Mouse (Mus musculus): ENCODE data around the gene Slc13a1. TPM values are rescaled to one million over a fixed set of nuclear protein-coding genes. Genes with fewer than 3 reads are reported as not detected.

The Slc13a1 gene
- polyA plus RNA-seq, 1 experiment from 2014 or later: 0.09 TPM

DNA sequence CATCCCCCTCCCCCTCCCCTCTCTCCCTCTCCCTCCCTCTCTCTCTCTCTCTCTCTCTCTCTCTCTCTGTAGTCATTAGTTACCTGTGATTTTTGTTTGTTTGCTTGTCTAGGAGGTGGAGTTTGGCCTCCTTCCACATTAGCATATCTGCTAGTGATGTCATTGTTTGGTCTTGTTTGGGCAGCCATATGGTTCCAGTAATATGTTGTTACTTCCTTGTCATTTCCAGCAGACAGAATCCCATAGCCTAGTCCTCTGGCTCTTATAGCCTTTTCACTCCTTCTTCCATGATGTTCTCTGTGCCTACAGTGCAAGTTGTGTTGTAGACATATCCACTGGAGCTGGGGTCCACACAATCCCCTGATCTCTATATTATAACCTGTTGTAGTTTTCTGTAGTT lies 6.1 kb upstream of the Slc13a1 start:
- no peaks in the 10 kb centered on the region for H3K4me1 ChIP-seq (ENCODE audit: control insufficient read depth, insufficient read depth, low read length)
- no peak overlapping the region for H3K4me2 ChIP-seq (ENCODE audit: low read length)
- ATAC-seq: peak; percentile 67
- DNase-seq (ENCODE audit: low spot score): peak; percentile 39
- no peak overlapping the region for H3K4me3 ChIP-seq (ENCODE audit: low read depth, low read length)
- no peaks in the 10 kb centered on the region for H3K36me3 ChIP-seq (ENCODE audit: control insufficient read depth, insufficient read depth, low read length)
- no peak overlapping the region for H3K27ac ChIP-seq (ENCODE audit: low read depth, low read length)
- no peaks in the 10 kb centered on the region for H3K9me3 ChIP-seq (replicated peaks; ENCODE audit: control insufficient read depth, low read length)
- no peak overlapping the region for H3K9ac ChIP-seq (ENCODE audit: low read length)
- H3K27me3 ChIP-seq (replicated peaks; ENCODE audit: control insufficient read depth, insufficient read depth, low read length): no peaks in the 10 kb centered on the region

DNA sequence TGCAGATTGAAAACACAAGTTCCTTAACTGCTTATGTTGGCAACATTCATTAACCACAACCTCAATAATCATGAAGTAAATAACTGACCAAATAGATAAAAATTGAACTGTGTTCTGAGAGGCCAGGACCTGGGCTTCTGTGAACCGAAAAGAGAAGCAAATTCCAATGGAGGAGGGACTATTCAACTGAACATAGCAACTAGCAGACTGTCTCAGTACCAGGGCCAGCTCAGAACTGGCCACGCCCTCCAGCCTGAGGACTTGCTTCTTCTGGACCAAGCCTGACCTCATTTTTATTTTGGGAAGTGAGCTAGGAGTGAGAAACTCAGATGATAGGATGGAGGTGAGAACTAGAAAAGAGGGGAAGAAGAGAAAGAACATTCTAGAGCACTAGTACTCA lies 4.8 kb upstream of the Slc13a1 start:
- H3K27me3 ChIP-seq (replicated peaks; ENCODE audit: control insufficient read depth, insufficient read depth, low read length): no peaks in the 10 kb centered on the region
- no peaks in the 10 kb centered on the region for H3K36me3 ChIP-seq (ENCODE audit: control insufficient read depth, insufficient read depth, low read length)
- H3K4me3 ChIP-seq (ENCODE audit: low read depth, low read length): no peak overlapping the region
- H3K9me3 ChIP-seq (replicated peaks; ENCODE audit: control insufficient read depth, low read length): no peaks in the 10 kb centered on the region
- H3K4me2 ChIP-seq (ENCODE audit: low read length): no peak overlapping the region
- no peak for ATAC-seq
- H3K4me1 ChIP-seq (ENCODE audit: control insufficient read depth, insufficient read depth, low read length): no peaks in the 10 kb centered on the region
- WGBS: 63% methylated on average over 2 of the region's 2 CpGs
- no peak overlapping the region for H3K27ac ChIP-seq (ENCODE audit: low read depth, low read length)
- no peak overlapping the region for H3K9ac ChIP-seq (ENCODE audit: low read length)
- DNase-seq (ENCODE audit: low spot score): no peak

DNA sequence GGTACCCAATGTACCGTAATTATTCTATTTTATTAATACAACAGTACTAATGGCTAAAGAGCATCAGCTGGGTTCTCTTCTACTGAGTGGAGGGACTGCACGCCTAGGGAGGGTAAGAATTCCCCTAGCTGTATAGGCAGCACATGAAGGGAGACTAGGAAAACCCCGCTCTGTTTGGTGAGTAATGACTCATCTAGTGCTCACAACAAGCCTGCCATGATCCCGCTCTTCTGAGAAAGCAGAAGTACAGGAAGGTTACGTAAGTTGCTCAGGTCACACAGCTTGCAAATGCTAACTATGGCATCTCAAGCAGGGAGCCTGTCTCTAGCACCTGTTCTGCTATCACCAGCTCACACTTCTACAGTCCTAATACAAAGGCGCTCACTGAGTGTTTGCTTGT lies 1.1 kb downstream of the Slc13a1 start:
- H3K4me2 ChIP-seq (ENCODE audit: low read length): no peak overlapping the region
- no peaks in the 10 kb centered on the region for H3K4me1 ChIP-seq (ENCODE audit: control insufficient read depth, insufficient read depth, low read length)
- H3K4me3 ChIP-seq (ENCODE audit: low read depth, low read length): no peak overlapping the region
- H3K36me3 ChIP-seq (ENCODE audit: control insufficient read depth, insufficient read depth, low read length): no peaks in the 10 kb centered on the region
- no peak for DNase-seq (ENCODE audit: low spot score)
- no peak overlapping the region for H3K9ac ChIP-seq (ENCODE audit: low read length)
- 92% methylated on average over 6 of the region's 6 CpGs for WGBS
- H3K9me3 ChIP-seq (replicated peaks; ENCODE audit: control insufficient read depth, low read length): no peaks in the 10 kb centered on the region
- no peak for ATAC-seq
- no peaks in the 10 kb centered on the region for H3K27me3 ChIP-seq (replicated peaks; ENCODE audit: control insufficient read depth, insufficient read depth, low read length)
- no peak overlapping the region for H3K27ac ChIP-seq (ENCODE audit: low read depth, low read length)

DNA sequence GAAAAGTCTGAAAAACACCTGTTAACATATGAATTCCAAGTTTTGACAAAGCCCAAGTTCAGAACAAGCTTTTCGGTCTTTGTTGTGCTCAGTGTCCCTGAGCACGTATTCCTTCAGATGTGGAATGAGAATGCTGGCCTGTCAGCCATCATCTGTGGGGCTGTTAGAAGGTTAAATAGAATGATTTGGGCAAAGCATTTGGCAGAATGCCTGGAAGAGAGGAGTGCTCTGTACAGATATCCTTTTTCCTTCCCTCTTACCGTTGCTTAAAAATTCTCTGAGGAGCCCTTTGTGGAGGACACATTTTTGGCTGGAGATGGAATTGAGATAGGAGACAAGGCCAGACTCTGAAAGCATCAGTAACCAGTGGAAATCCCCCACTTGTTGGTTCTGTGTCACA lies 2.6 kb downstream of the Slc13a1 start:
- H3K4me3 ChIP-seq (ENCODE audit: low read depth, low read length): no peak overlapping the region
- WGBS: 33% methylated on average over 3 of the region's 3 CpGs
- peak; percentile 65; the same call in 1 of the 2 replicates for ATAC-seq
- no peak overlapping the region for H3K9ac ChIP-seq (ENCODE audit: low read length)
- peak; percentile 65 for DNase-seq (ENCODE audit: low spot score)
- no peak overlapping the region for H3K4me2 ChIP-seq (ENCODE audit: low read length)
- H3K27me3 ChIP-seq (replicated peaks; ENCODE audit: control insufficient read depth, insufficient read depth, low read length): no peaks in the 10 kb centered on the region
- H3K27ac ChIP-seq (ENCODE audit: low read depth, low read length): no peak overlapping the region
- H3K36me3 ChIP-seq (ENCODE audit: control insufficient read depth, insufficient read depth, low read length): no peaks in the 10 kb centered on the region
- H3K9me3 ChIP-seq (replicated peaks; ENCODE audit: control insufficient read depth, low read length): no peaks in the 10 kb centered on the region
- no peaks in the 10 kb centered on the region for H3K4me1 ChIP-seq (ENCODE audit: control insufficient read depth, insufficient read depth, low read length)

DNA sequence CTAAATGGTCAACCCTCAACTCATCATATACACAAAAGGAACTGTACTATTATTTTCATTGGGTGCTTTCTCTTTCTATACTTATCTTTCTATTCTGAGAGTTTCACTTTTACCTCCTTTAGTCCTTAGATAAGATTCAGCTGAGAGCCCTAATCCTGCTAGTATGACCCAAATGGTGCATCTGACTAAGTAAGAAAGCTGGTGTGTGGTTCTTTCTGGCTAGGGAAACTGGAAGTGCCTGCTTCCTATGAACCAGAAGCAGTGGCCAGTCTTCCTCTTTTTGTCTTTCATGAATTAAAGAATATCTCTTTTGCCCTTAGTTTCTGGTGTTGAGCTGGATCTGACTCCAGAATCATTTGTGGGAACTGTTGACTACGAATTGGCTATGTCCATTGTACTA lies 8.1 kb downstream of the Slc13a1 start:
- no peaks in the 10 kb centered on the region for H3K36me3 ChIP-seq (ENCODE audit: control insufficient read depth, insufficient read depth, low read length)
- H3K27me3 ChIP-seq (replicated peaks; ENCODE audit: control insufficient read depth, insufficient read depth, low read length): no peaks in the 10 kb centered on the region
- no peak overlapping the region for H3K27ac ChIP-seq (ENCODE audit: low read depth, low read length)
- no peak overlapping the region for H3K4me3 ChIP-seq (ENCODE audit: low read depth, low read length)
- ATAC-seq (no peak), DNase-seq (ENCODE audit: low spot score) (no peak)
- H3K4me2 ChIP-seq (ENCODE audit: low read length): no peak overlapping the region
- H3K4me1 ChIP-seq (ENCODE audit: control insufficient read depth, insufficient read depth, low read length): no peaks in the 10 kb centered on the region
- 54% methylated on average over 1 of the region's 1 CpGs for WGBS
- no peaks in the 10 kb centered on the region for H3K9me3 ChIP-seq (replicated peaks; ENCODE audit: control insufficient read depth, low read length)
- no peak overlapping the region for H3K9ac ChIP-seq (ENCODE audit: low read length)

DNA sequence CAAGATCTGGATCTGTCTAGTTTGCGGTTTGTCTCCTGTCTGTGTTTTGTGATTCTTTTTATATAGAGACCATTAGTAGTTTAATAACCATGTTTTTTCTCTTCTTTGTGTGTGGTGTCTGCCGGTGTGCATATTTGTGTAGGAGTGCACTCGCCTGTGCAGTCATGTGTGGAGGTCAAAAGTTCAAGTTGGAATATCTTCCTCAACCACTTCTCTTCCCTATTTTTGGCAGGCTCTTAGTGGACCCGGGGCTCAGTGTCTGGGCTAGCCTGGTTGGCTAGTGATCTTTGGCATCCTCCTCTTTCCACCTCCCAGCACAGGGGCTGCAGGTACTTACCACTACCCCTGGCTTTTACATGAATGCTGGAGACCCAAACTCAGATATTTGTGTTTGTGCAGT lies 13.0 kb downstream of the Slc13a1 start:
- Histone ChIP-seq H3K4me3 (ENCODE audit: low read depth, low read length) (no peak overlapping the region), H3K27me3 (replicated peaks; ENCODE audit: control insufficient read depth, insufficient read depth, low read length) (no peaks in the 10 kb centered on the region), H3K36me3 (ENCODE audit: control insufficient read depth, insufficient read depth, low read length) (no peaks in the 10 kb centered on the region), H3K27ac (ENCODE audit: low read depth, low read length) (no peak overlapping the region), H3K9ac (ENCODE audit: low read length) (no peak overlapping the region), H3K4me1 (ENCODE audit: control insufficient read depth, insufficient read depth, low read length) (no peaks in the 10 kb centered on the region), H3K9me3 (replicated peaks; ENCODE audit: control insufficient read depth, low read length) (no peaks in the 10 kb centered on the region), H3K4me2 (ENCODE audit: low read length) (no peak overlapping the region)
- DNase-seq (ENCODE audit: low spot score): no peak
- WGBS: 78% methylated on average over 4 of the region's 4 CpGs
- no peak for ATAC-seq

DNA sequence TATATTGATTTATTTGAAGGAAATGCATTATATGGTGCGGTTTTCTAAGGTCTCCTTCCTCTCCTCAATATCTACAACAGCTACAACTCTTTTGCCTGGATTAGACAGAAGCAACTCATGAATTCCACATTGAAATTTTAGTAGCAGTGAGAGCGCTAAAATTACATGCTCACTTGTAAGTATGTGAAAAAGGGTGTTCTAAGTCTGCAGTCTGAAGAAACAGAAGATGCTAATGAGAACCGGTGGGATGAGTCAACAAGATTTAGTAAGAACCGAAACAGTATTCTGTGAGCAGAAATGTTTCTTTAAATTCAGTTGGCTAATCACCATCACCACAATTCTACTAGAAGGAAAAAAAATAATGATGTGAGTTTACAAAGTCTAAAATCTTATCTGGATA lies 34.9 kb downstream of the Slc13a1 start:
- Histone ChIP-seq H3K4me1 (ENCODE audit: control insufficient read depth, insufficient read depth, low read length) (no peaks in the 10 kb centered on the region), H3K9me3 (replicated peaks; ENCODE audit: control insufficient read depth, low read length) (no peaks in the 10 kb centered on the region), H3K27ac (ENCODE audit: low read depth, low read length) (no peak overlapping the region), H3K36me3 (ENCODE audit: control insufficient read depth, insufficient read depth, low read length) (no peaks in the 10 kb centered on the region), H3K4me3 (ENCODE audit: low read depth, low read length) (no peak overlapping the region), H3K9ac (ENCODE audit: low read length) (no peak overlapping the region), H3K27me3 (replicated peaks; ENCODE audit: control insufficient read depth, insufficient read depth, low read length) (no peaks in the 10 kb centered on the region), H3K4me2 (ENCODE audit: low read length) (no peak overlapping the region)
- WGBS: 95% methylated on average over 4 of the region's 4 CpGs
- no peak for DNase-seq (ENCODE audit: low spot score)
- no peak for ATAC-seq

DNA sequence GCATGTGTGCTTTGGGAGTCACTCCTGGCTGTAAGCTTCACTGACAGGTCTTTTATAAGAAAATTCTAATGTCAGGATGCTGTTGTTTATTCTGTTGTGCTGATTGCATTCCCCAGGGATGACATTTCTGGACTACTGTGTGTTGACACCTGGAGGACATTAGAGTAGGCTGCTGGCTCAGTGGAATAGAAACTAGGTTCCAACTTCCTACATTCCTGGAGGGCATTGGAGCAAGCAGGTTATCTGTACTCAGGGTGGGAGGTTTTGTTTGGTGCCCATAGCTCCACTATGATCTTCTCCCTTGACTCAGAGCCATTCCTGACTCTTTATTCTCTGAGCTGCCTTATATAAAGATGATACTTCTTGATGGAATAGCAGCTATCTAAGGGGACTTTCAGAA lies 45.3 kb downstream of the Slc13a1 start:
- DNase-seq (ENCODE audit: low spot score) (no peak), ATAC-seq (no peak)
- Histone ChIP-seq H3K9me3 (replicated peaks; ENCODE audit: control insufficient read depth, low read length) (no peaks in the 10 kb centered on the region), H3K4me1 (ENCODE audit: control insufficient read depth, insufficient read depth, low read length) (no peaks in the 10 kb centered on the region), H3K27ac (ENCODE audit: low read depth, low read length) (no peak overlapping the region), H3K4me2 (ENCODE audit: low read length) (no peak overlapping the region), H3K9ac (ENCODE audit: low read length) (no peak overlapping the region), H3K27me3 (replicated peaks; ENCODE audit: control insufficient read depth, insufficient read depth, low read length) (no peaks in the 10 kb centered on the region), H3K4me3 (ENCODE audit: low read depth, low read length) (no peak overlapping the region), H3K36me3 (ENCODE audit: control insufficient read depth, insufficient read depth, low read length) (no peaks in the 10 kb centered on the region)

DNA sequence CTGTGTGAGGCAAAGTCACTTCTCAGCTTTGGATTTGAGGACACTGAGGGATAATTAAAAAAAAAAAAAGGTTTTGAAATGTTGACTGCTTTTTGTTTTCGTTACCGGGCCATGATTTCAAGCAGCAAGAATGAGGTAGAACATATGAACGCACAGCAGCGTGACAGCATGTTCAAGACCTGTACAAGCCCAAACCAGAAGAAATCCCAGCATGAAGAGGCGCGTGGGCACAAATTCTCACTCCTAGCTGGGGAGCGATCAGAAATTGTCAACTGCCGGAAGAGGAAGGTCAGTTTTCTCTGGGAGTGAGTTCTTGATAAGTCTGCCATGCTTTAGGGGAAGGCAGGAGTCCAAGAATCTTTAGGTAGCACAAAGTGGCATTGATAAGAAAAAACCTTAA lies 56.3 kb downstream of the Slc13a1 start:
- 92% methylated on average over 8 of the region's 8 CpGs for WGBS
- Histone ChIP-seq H3K4me2 (ENCODE audit: low read length) (no peak overlapping the region), H3K9ac (ENCODE audit: low read length) (no peak overlapping the region), H3K9me3 (replicated peaks; ENCODE audit: control insufficient read depth, low read length) (no peaks in the 10 kb centered on the region), H3K27me3 (replicated peaks; ENCODE audit: control insufficient read depth, insufficient read depth, low read length) (no peaks in the 10 kb centered on the region), H3K4me3 (ENCODE audit: low read depth, low read length) (no peak overlapping the region), H3K27ac (ENCODE audit: low read depth, low read length) (no peak overlapping the region), H3K36me3 (ENCODE audit: control insufficient read depth, insufficient read depth, low read length) (no peaks in the 10 kb centered on the region), H3K4me1 (ENCODE audit: control insufficient read depth, insufficient read depth, low read length) (no peaks in the 10 kb centered on the region)
- ATAC-seq (no peak), DNase-seq (ENCODE audit: low spot score) (no peak)

DNA sequence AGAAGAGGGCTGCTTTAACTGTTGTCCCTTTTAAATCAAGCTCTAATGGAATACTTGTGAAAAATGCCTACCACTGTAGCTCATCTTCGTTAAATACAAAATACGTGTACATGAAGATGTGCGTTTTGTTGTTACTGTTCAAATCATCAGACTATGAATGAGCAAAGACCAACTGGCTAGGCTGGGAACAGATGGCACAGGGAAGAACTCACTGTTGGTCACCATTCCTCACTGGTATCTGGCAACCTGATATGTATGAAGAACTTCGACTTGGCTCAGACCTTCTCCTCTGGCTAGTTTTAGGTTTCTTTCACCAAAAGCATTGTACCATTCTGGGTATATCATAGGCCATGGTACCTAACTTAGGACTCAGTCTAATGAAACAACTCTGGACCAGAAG lies 59.4 kb downstream of the Slc13a1 start:
- Histone ChIP-seq H3K9me3 (replicated peaks; ENCODE audit: control insufficient read depth, low read length) (no peaks in the 10 kb centered on the region), H3K4me1 (ENCODE audit: control insufficient read depth, insufficient read depth, low read length) (peaks cover 5% of the 10 kb centered on the region; the same call in 1 of the 2 replicates), H3K27ac (ENCODE audit: low read depth, low read length) (no peak overlapping the region), H3K9ac (ENCODE audit: low read length) (no peak overlapping the region), H3K27me3 (replicated peaks; ENCODE audit: control insufficient read depth, insufficient read depth, low read length) (no peaks in the 10 kb centered on the region), H3K36me3 (ENCODE audit: control insufficient read depth, insufficient read depth, low read length) (no peaks in the 10 kb centered on the region), H3K4me2 (ENCODE audit: low read length) (no peak overlapping the region), H3K4me3 (ENCODE audit: low read depth, low read length) (no peak overlapping the region)
- ATAC-seq (no peak), DNase-seq (ENCODE audit: low spot score) (no peak)
- 83% methylated on average over 4 of the region's 4 CpGs for WGBS
